Mouse (Mus musculus): ENCODE measurements around the gene Ptpn1.
A peak's percentile ranks its signal among the peaks of the same experiment; 100 is the strongest.

The Ptpn1 gene

DNA sequence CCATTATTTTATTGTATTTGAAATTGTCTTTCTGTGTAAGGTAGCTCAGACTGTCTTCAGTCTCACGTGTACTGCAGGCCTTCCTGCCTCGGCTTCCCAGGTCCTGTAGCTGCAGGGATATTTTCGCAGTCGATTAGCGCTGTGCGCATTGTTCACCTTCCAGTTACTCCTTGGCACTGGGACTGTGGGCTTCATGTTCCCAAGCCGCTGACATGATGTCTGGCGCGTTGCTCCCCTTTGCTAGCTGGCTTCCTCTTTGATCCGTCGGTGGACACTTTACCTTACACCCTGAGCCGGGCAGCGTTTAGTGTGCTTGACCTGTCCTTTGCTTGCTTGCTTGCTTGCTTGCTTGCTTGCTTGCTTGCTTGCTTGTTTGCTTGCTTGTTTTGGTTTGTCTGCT, 16.7 kb downstream of the Ptpn1 start:
- no peak for DNase-seq

DNA sequence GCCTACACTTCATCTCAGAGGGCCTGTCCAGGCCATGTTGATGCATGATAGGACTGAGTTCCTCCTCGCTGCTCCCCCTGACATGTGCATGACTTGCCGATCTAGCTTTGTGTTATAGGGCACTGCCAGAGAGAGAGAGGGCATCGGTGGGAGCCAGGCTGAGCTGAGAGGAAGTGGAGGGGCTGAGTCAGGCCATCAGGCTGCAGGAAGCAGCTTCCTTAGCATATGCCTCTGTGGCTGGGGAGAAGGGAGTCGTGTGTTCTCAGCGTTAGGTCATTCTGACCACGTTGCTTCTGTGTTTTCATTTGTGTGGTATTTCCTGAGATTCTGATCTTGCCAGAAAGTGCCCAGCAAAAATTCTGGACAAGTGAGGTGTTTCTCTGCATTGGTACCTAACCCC, 17.4 kb downstream of the Ptpn1 start:
- peak; percentile 41 to 50 for DNase-seq

DNA sequence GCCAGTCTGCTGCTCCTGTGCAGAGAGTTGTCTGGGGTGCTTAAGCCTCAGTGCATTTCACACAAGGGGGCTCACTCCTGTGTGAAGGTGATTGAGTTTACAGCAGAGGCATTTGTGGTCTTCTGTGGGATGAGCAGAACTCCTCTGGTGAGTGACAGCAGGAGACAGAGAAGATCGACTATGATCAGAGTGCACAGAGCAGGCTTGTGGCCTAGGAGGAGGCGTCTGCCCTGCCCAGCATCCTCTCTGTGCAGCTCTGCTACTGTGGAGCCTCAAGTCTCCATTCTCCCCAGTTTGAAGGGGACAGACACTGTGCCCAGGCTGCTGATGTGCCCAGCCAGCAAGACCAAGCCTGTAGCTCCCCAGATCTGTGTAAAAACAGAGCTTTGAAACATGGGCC, 18.0 kb downstream of the Ptpn1 start:
- no peak for DNase-seq

DNA sequence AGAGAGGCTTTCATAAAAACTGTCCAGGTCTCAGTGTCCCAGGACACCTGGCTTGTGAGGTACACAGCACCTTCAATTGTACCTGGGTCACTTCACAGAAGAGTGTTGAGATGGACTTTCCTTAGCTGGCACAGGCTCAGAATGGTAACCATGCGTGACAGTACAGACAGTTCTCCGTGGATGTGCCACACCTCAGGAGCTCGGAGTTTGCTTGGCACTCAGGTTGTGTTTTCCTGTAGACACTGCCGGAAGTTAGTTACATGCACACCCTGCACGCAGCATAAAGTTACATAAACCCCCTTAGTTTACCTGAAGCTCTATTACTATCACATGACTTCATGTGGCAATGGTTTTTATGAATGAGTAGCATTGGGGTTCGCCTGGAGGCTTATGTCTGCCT, 18.8 kb downstream of the Ptpn1 start:
- DNase-seq: no peak

DNA sequence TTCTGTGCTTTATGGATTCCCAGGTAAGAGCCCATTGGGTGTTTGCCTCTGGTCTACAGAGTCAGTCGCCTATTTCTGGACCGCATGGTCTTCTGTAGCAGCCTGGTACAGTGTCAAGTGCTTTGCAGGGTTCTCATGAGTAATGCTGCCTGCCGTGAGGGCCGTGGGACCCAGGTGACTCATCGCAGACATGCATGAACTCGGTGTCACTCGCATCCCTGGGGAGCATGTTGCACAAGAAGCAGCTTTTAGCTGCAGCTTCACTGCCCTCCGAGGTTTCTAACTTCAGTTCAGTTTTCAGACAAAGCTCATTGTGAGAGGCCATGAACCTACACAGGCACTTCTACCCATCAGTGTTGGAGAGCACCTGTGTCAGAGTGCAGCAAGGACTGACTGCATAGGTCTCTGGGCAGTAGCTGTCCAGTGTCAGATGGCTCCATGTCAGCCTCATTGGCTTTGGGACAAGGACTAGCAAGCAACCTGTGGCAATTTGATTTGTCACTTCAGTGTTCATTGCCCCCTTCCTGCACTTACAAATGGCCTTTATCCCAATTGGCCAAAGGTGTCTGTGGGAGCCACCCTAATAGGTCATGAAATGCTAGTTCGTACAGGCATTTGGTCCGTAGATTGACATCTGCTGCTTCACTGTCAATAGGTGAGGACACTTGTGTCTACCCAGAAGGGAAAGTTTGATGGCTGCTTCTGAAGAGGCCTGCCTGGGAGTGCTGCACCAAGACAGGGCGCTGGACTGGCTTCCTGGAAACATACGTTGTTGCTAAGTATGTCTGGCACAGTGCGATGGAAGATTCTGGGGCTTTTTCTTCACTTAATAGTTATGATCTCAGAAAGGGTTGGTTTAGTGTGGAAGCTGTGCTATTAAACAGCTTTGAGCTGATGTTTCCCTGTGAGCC, 19.7 kb downstream of the Ptpn1 start:
- DNase-seq: peak; percentile 66 to 75

DNA sequence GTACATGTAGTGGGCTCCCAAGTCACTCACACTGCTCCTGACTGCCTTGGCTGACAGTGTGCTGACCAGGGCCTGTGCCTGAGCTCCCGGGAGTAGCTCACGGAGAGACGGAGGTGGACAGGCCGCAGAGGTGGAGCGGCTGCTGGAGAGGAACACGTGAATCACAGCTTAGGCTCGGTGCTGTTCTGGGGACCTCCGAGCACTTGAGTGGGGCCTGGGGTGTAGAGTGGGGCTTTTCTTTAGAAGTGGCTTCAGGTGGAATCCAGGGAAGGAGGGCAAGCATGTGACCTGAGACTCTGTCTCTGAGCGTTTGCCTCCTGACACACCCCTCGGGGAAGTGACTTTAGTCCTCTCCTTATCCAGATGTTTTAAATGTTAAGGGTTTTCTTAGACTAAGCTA, 22.0 kb downstream of the Ptpn1 start:
- DNase-seq: no peak

DNA sequence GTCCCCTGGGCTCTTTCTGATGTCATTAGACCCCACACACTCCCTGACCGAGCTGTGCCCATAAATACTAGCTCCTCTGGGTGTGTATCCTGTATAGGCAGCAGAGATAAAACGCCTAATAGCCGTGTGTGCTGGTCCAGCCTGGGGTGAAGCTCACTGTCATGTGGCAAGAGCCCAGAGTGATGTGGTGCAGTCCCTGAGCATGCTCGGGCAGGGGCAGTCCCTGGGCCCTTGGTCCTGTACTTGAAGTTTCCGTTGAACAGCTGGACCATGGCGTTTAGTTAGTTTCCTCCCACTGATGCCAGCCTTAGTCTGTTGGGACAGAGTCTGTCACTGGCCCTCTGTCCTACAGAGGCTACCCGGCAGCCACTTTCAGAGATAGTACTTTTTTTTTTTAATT, 23.1 kb downstream of the Ptpn1 start:
- DNase-seq: peak; percentile 38 to 40

DNA sequence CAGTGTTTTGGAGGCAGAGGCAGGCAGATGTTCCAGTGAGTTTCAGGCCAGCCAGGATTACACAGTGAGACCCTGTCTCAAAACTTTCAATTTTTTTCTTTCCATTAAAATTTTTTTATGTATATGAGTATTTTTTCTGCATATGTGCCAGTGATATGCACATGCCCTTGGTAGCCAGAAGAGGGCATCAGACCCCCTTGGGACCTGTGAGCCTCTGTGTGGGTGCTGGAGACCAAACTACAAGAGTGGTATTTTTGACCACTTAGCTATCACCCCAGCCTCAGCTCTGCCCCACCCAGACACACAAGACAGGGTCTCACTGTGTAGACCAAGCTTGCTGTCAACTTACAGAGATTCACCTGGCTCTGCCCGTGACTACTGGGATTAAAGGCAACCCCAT, 25.7 kb downstream of the Ptpn1 start:
- DNase-seq: peak; percentile 61 to 66

DNA sequence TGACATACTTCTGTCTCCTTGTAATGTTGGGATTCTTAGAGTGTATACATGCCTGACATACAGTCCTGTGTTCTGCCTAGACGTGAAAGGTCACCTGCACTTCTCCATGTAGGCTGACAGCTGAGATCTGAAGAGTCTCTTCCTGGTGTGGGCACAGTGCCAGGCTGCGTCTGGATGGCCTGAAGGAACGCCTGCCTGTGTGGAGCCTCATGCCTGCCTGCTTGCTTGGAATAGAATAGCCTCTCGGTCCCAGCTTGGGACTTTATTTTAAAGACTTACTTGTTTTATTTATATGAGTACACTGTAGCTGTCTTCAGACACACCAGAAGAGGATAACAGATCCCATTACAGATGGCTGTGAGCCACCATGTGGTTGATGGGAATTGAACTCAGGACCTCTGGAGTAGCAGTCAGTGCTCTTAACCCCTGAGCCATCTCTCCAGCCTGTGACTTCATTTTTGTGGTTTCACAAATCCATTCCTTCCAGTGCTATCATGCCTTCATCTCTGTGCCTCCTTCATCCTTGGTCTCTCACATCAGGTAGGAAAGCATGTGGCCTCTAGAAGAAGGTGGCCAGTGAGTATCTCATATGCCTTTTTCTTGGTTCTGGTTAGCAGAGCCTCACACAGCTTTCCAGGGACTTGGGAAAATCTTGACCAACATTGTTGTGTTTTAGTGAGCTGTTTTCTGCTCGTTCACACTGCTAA, 26.4 kb downstream of the Ptpn1 start:
- no peak for DNase-seq

DNA sequence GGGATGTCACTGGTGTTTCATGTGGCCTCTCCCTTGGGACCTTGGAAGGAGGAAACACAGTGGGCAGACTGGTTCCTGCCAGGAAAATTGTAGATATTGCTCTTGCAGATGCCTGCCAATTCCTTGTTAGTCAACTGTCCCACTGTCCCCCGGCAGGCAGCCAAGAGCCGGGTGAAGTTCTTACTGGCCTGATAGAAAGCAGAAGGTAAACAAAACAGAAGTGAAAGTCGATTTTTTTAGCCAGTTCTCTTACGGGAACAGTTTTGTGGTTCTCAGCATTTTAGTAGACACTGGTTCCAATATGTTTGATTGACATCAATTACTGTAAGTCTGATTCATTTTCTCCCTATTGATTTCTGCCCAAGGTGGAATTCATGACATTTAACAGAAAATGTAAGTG, 27.0 kb downstream of the Ptpn1 start:
- DNase-seq: peak; percentile 70 to 75

DNA sequence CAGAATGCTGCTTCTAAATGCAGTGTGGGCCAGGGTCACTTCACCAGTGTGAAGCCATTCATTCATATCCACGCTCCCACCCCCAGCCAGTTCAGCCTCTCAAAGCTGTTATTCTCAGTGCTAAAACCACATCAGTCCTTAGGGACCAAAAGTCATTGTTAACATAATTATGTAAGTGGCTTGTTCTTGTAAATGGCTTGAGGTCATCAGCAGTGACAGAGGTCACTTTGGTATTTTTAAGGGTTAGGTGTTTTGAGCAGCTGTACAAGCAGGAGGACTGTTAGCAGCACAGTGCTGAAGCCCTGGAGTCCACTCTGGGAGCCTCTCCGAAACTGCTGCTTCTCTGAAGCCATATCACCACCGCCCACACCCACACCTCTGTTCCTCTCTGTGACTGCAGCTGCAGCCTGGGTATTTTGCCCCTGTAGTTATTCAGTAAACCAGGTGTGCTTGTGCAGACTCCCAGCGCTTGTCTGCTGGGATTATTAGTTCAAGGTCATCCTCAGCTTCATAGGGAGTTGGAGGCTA, 27.6 kb downstream of the Ptpn1 start:
- DNase-seq: peak; percentile 70 to 73

DNA sequence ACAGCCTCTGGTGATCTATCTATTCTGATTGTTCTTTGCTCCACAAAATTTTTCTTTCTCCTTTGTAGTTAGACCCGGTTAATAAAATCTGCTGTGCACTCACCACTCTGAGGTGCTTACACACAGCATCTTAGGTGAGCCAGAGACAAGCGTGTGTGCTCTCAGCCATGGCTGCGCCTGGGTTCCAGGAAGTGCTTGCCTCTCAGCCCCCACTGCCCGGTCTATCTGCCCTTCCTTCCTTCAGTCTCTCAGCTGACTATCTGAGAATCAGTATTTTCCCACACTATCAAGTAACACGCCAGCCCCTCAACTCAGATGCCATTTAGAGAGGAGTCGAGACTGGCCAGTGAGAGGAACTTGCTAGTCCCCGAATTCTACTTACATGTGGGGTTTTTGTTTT, 28.1 kb downstream of the Ptpn1 start:
- DNase-seq: peak; percentile 59 to 65

DNA sequence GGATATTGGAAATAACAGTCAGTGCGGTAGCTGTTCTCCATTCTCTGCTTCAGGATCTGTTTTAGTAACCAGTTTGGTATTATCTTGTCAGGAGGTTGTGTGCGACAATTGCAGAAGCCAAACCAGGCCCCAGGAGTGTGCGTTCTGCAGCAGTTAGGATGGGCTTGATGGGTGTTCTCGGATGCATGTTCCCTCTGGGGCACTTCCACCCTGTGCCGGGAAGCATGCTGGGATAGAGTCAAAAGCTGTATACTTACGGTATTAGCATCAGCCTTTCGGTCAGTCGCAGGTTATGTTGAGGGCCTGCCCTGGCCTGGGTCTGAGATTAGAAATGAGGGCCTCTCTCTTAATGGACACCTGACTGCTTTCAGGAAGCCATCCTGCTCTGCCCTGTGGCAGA, 28.7 kb downstream of the Ptpn1 start:
- no peak for DNase-seq

DNA sequence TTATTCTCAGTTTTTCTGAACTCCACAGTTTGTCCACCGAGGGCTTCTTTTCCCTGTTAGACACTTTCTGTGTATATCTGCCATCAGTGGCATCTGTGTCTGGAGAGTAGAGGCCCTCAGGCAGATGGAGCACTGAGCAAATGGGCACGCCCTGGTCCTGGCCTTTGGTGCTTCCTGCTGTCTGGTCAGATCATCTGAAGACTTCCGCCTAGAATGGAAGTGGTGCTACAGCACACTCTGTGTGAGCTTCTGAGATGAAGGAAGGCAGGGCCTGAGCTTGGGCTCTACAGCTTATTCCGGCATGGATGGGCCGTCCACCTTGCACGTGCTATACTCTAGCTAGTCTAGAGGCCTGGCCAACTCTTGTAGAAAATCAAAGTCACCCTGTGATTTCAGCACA, 30.5 kb downstream of the Ptpn1 start:
- no peak for DNase-seq

DNA sequence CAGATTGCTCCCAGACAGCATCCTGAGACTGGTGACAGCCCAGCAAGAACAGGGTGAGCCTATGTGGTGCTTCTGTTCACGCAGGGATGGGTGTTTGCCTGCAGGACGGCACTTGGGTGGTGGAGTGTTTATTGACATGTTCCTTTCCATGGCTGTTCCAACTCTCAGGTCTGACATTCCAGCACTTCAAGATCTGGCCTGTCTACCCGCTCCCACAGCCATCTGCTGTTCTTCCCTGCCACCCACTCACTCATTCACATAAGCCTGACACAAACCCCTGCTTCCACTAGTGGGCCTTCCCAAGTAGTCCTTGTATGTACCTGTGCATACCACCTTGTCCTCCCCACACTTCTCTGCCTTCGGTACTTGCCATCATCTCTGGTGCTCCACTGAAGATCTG, 31.3 kb downstream of the Ptpn1 start:
- DNase-seq: no peak

DNA sequence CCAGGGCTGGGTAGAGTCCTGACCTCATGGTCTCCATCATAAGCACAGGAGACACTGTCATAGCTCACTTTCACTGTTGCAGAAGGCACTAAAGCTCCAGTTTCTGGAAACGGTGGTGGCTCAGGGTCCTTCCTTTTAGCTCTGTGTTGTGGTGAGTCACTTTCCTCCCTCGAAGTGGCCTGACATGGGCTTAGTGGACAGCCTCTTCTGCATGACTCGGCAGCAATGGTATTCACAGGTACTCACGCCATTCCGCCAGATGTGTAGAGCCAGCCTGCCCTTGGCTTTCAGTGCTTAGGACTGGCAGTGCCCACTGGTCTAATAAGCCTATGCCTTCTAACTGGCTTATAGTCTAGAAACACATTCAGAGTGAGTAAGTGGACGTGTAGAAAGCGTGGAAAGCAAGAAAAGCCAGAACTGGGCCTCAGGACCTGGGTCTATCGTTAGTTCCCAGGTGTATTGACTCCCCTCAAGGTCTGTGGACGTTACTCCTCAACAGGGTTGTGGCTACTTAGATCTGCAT, 32.0 kb downstream of the Ptpn1 start:
- DNase-seq: no peak

DNA sequence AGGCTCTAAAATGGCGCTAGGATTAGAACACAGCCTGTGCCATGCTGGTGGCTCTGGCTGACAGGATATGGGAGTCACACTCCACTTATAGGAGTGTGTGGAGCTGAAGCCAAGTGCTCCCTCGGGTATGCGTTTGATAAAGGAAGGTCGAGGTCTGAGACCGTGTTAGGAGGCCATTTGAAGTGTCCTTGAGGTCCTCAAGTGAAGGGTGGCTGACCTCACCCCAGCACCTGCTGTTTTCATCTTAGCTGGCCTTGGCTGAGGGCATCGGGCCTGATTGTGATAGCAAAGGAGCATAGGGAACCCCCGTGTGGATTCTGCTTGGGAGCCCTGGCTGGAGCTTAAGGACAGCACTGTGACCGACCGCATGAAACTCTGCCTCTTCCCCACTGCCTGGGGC, 32.5 kb downstream of the Ptpn1 start:
- DNase-seq: no peak

DNA sequence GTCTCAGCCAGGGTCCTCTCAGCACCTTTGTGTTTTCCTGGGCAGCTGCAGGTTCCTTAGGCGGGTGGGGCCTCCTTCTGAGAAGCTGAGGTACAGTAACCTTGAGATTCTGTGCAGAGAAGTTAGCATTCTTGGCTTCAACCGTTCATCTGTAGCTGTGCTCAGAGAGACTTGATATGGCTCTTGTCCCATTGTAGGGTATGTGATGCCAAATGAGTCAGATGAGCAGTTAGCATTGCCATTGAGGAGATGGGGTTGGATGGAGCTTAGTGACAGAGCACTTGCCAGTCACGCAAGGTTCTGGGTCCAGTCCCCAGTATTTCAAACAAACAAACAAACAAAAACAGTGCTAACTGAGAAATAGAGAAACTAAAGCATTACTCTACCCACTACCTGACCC, 34.1 kb downstream of the Ptpn1 start:
- no peak for DNase-seq

DNA sequence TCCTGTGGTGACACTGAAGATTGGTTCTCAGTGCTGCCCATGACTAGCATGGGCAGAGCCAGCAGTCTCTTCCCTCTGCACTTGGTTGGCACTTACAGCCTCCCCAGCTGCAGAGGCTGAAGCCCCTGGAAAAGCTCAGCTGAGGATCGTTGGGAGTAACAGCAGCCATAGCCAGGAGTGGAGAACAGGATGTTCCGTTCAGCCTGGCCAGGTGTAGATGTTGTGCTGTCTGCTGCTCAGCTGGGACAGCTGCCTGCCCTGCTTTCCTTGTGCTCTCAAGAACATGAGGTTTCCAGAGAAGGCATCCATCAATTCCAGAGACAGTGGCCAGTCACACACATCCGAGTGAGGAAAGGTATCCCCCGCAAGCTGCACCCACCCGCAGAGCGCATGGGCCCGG, 36.6 kb downstream of the Ptpn1 start:
- DNase-seq: no peak

DNA sequence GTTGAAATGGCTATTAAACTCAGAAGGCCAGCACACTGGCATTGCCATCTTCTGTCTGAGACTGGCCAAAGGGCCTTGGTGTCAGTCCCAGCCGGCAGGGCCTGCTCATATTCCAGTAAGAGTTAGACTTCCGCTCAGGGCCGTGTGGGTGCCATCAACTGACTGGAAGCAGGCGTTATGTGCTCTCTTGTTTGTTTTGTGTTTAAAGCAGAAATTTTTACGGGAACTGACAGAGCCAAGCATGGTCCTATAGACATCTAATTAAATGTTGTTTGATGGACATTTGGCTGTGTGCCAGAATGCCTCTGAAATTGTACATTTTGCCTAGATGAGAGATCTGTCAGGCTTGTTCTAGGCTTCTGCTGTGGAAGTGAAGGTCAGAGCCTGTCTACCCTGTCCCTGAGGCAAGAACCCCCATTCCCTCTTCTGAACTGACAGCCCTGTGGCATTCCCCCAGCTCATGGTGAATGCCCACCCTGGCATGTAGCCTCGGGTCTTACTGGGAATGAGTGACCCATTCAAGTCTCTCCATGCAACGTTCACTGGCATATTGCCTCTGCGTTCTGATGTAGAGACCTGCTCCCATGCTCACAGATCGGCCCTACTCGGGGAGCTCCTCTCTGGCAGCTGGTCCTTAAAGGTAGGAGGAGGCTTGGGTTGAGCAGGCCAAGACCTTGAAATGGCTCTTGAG, 38.1 kb downstream of the Ptpn1 start:
- no peak for DNase-seq

DNA sequence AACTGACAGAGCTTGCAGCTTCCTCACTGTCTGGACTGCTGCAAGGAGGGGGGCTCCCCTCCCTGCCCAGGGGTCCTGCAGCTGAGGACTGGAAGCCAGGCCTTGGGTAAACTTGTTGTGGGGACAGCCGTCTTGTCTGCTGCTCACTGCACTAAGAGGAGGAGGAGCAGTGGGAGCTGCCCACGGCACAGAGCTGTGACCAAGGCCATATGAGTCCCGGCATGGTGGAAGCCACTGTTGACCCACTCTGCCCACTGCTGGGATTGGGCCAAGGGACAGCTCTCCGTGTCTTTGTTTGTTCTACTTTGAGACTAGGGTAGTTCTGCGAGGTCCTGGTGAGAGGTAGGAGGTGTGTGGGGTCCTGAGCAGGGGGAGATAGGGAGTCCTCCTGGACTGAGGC, 40.3 kb downstream of the Ptpn1 start:
- DNase-seq: no peak

DNA sequence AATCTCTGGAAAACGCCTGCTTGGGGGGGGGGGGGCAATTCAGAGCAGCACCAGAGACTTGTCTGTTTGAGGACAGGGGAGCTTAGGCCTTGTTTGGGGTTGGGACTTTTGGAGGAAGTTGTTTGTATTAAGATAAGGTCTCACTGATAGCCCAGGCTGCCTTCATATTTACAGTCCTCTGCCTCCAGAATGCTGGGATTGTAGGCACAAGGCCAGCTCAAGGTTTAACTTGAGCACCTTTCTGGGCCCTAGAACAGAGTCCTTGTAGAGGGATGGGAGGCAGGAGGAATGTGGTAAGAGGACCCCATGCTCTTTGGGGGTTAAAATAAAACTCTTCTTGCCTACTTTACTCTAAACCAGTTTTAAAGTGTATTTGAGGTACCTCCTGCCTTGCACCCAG, 41.0 kb downstream of the Ptpn1 start:
- no peak for DNase-seq

DNA sequence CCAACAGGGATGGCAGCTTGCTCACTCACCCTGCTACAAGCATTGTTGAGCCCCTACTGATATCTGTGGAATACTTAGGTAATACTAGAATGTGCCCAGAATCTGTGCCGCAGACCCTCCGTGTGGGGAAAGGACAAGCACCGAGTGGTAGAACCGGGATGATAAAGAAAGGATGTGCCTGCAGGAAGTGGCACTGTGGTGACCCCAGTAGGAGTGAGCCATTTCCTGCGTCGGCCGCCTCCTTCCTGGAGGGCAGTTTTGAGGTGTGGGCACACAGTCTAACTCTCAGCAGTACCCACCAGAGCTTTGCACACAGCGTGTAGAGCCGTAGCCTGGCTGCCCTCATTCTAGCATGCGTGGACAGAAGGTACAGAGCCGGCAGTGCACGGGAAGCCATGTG, 43.9 kb downstream of the Ptpn1 start:
- DNase-seq: no peak
